Mouse (Mus musculus): ENCODE measurements around the gene Plxdc2. TPM values are rescaled to one million over a fixed set of nuclear protein-coding genes. Genes with fewer than 3 reads are reported as not detected.

The Plxdc2 gene
- polyA plus RNA-seq, 1 experiment from 2014 or later = 20.3 TPM

DNA sequence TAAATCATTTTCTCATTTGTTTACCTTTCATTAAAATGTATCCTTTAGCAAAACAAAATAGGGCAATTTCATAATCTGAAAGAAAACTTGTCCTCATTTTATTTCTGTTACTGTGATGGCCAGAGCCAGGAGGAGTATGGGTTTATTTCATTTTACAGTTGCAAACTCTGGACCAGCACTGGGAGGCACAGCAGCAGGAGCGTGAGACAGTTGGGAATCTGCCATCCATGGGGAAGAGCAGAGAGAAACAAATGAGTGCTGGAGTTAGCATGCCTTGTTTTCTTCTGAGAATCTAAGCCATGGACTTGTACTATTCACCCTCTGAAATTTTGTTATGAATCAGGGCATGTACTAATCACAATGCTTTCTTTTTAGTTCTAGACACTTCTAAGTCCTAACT is 328.4 kb downstream of the Plxdc2 start:
- no peak overlapping the region for H3K4me3 ChIP-seq
- H3K9me3 ChIP-seq = no peaks in the 10 kb centered on the region
- no peak overlapping the region for H3K9ac ChIP-seq
- no peak for ATAC-seq (ENCODE audit: extremely low read depth, insufficient number of reproducible peaks, low FRiP score, low TSS enrichment)
- H3K27ac ChIP-seq (replicated peaks) = no peak overlapping the region
- H3K27me3 ChIP-seq (replicated peaks) = no peaks in the 10 kb centered on the region
- H3K4me2 ChIP-seq = no peak overlapping the region
- no peaks in the 10 kb centered on the region for H3K36me3 ChIP-seq
- 70% methylated on average over 1 of the region's 1 CpGs for WGBS
- H3K4me1 ChIP-seq = no peaks in the 10 kb centered on the region

DNA sequence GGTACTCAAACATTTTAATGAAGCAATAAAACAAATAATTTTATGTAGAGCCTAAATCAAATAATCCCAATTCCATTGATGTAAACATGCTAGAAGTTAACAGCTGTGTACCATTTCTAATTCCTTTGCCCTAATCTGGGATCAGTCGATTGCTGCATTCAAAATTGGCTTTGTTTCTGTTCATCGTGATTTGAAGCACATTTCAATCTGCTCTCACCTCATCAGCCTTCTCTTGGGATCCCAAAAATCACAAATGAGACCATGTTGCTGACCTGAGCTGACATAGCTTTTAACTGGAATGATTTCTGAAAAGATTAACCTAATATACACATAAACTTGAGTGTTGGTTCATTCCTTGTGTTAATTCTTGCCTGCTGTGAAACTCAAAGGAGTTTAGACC is 340.3 kb downstream of the Plxdc2 start:
- no peak overlapping the region for H3K4me2 ChIP-seq
- no peaks in the 10 kb centered on the region for H3K27me3 ChIP-seq (replicated peaks)
- 49% methylated on average over 2 of the region's 2 CpGs for WGBS
- no peaks in the 10 kb centered on the region for H3K36me3 ChIP-seq
- no peak for ATAC-seq (ENCODE audit: extremely low read depth, insufficient number of reproducible peaks, low FRiP score, low TSS enrichment)
- H3K9ac ChIP-seq = no peak overlapping the region
- H3K4me1 ChIP-seq = no peaks in the 10 kb centered on the region
- H3K9me3 ChIP-seq = no peaks in the 10 kb centered on the region
- no peak overlapping the region for H3K27ac ChIP-seq (replicated peaks)
- H3K4me3 ChIP-seq = no peak overlapping the region

DNA sequence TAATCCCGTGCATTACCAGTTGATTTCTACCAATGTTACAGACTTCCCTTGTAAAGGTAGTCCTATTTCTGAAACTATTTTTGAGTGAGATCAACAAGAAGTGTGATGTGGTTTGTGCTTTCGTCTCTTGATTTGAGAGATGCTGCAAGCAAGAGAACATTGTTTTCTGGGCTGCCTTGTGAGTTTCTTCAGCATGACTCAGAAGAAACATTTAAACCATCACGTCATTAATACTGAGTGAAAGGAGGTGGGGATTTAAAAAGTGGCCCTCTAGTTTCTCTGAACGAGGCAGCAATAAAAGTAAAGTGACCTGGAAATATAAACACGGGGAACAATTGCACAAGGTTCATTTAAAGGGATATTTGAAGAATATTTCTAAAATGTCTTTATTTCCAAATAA is 341.1 kb downstream of the Plxdc2 start:
- H3K27me3 ChIP-seq (replicated peaks) = no peaks in the 10 kb centered on the region
- H3K9me3 ChIP-seq = no peaks in the 10 kb centered on the region
- no peak overlapping the region for H3K4me2 ChIP-seq
- H3K4me3 ChIP-seq = no peak overlapping the region
- no peaks in the 10 kb centered on the region for H3K4me1 ChIP-seq
- H3K36me3 ChIP-seq = no peaks in the 10 kb centered on the region
- WGBS = 62% methylated on average over 5 of the region's 5 CpGs
- no peak overlapping the region for H3K27ac ChIP-seq (replicated peaks)
- no peak for ATAC-seq (ENCODE audit: extremely low read depth, insufficient number of reproducible peaks, low FRiP score, low TSS enrichment)
- no peak overlapping the region for H3K9ac ChIP-seq

DNA sequence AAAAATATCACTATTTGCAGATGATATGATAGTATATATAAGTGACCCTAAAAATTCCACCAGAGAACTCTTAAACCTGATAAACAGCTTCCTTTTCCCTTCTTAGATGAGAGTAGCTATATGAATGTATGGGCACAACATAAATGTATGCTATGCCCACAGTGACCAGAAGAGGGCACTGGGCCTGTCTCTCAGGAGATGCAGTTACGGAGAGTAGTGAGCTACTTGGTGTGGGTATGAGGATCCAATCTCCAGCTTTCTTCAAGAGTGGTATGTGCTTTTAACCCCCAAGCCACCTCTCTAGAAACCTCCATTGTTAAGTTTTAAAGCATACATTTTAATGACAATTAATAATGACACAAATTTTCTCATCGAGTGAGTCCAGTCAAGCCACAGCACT is 350.1 kb downstream of the Plxdc2 start:
- no peak for ATAC-seq (ENCODE audit: extremely low read depth, insufficient number of reproducible peaks, low FRiP score, low TSS enrichment)
- Histone ChIP-seq H3K4me1 (no peaks in the 10 kb centered on the region), H3K4me2 (no peak overlapping the region), H3K27me3 (replicated peaks) (no peaks in the 10 kb centered on the region), H3K36me3 (no peaks in the 10 kb centered on the region), H3K9me3 (no peaks in the 10 kb centered on the region), H3K9ac (no peak overlapping the region), H3K27ac (replicated peaks) (no peak overlapping the region), H3K4me3 (no peak overlapping the region)
- 82% methylated on average over 2 of the region's 2 CpGs for WGBS

DNA sequence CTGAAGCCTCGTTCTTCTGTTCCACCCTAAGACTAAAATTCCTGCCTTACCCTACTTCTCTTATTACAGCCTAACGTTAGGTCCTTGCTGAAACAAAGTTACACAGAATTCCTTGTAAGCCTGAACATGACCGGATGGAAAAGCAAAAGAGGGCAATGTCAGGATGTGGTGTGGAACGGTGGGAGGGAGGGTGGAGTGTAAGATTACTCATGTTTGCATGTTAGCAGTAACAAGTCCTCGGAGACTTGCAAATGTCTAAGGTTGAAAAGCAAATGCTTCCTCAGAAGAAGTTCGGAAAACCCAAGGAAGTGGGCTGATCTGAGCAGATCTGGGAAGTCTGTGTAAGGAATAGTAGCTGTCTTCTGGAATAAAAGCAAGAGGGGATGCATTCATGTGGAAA is 353.8 kb downstream of the Plxdc2 start:
- Histone ChIP-seq H3K27ac (replicated peaks) (no peak overlapping the region), H3K9ac (no peak overlapping the region), H3K4me3 (no peak overlapping the region), H3K36me3 (no peaks in the 10 kb centered on the region), H3K4me2 (no peak overlapping the region), H3K9me3 (no peaks in the 10 kb centered on the region), H3K27me3 (replicated peaks) (no peaks in the 10 kb centered on the region), H3K4me1 (no peaks in the 10 kb centered on the region)
- ATAC-seq (ENCODE audit: extremely low read depth, insufficient number of reproducible peaks, low FRiP score, low TSS enrichment) = no peak
- 65% methylated on average over 6 of the region's 6 CpGs for WGBS

DNA sequence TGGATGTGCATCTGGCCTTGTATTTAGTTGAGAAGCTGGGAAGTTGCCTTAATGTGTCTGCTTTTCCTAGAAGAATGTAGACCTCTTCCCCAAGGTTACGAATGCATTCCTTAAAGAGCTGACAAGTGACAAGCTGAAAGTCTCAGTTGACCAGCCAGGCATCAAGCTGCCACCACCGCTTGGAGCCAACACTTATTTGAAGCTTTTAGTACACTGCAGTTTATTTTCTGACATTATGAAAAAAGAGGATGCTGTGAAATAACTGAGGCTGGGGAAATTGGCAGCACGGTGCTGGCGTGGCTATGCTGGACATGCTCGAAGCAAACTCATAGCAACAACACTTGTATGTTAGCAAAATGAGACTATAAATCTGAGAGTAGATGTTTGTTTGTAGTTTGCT is 374.9 kb downstream of the Plxdc2 start:
- Histone ChIP-seq H3K9me3 (no peaks in the 10 kb centered on the region), H3K27ac (replicated peaks) (no peak overlapping the region), H3K27me3 (replicated peaks) (no peaks in the 10 kb centered on the region), H3K36me3 (no peaks in the 10 kb centered on the region), H3K4me3 (no peak overlapping the region), H3K4me1 (peaks cover 4% of the 10 kb centered on the region; the same call in 1 of the 2 replicates), H3K4me2 (no peak overlapping the region), H3K9ac (no peak overlapping the region)
- ATAC-seq (ENCODE audit: extremely low read depth, insufficient number of reproducible peaks, low FRiP score, low TSS enrichment) = no peak
- 82% methylated on average over 5 of the region's 5 CpGs for WGBS

GRCm38 (mm10) chr2:16734381-16734780 is 378.3 kb downstream of the Plxdc2 start:
- Histone ChIP-seq H3K4me2 (no peak overlapping the region), H3K27me3 (replicated peaks) (no peaks in the 10 kb centered on the region), H3K9me3 (no peaks in the 10 kb centered on the region), H3K4me1 (peaks cover 13% of the 10 kb centered on the region), H3K36me3 (no peaks in the 10 kb centered on the region), H3K4me3 (no peak overlapping the region), H3K27ac (replicated peaks) (no peak overlapping the region), H3K9ac (no peak overlapping the region)
- WGBS = 45% methylated on average over 2 of the region's 2 CpGs
- no peak for ATAC-seq (ENCODE audit: extremely low read depth, insufficient number of reproducible peaks, low FRiP score, low TSS enrichment)

DNA sequence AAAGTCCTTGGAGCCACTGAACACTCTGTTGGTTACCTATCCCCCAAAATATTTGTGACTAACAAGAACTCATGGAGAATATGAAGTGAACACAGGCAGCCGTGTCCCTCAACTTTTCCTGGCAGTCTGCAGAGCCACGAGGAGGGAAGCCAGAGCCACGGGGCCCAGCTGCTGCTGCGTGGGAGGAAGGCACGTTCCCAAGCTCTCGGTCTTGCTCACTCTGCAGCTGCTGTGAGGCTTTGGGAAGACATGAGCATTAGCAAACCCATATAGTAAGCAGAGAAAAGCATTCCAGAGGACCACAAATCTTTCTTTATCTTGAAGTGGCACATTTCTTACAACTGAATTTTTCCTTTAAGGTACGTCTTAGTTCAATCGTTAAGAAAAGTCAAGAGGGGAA is 382.1 kb downstream of the Plxdc2 start:
- no peak overlapping the region for H3K9ac ChIP-seq
- H3K27ac ChIP-seq (replicated peaks) = peak overlapping the region; percentile 44
- H3K27me3 ChIP-seq (replicated peaks) = no peaks in the 10 kb centered on the region
- no peak for ATAC-seq (ENCODE audit: extremely low read depth, insufficient number of reproducible peaks, low FRiP score, low TSS enrichment)
- H3K9me3 ChIP-seq = no peaks in the 10 kb centered on the region
- H3K4me1 ChIP-seq = peaks cover 17% of the 10 kb centered on the region
- peak overlapping the region; percentile 41 for H3K4me2 ChIP-seq
- no peaks in the 10 kb centered on the region for H3K36me3 ChIP-seq
- WGBS = 25% methylated on average over 8 of the region's 8 CpGs
- H3K4me3 ChIP-seq = no peak overlapping the region

DNA sequence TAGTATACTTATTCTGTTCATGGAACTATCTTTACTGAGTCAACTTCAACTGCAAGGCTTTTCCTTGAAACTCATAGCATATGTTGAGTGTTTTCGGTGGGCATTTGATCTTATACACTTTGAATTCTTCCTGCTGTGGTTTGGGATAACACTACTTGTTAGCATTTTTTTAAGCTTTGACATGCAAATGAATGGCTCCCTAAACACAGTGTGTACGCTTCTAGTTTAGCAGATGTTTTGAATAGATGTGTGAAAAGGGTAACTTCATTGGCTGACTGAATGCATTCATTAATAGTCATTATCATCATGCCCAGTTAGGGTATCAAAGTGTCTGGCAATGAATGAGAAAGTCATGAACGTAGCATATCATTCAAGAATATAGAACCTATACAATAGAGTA is 385.7 kb downstream of the Plxdc2 start:
- Histone ChIP-seq H3K4me3 (no peak overlapping the region), H3K4me2 (no peak overlapping the region), H3K27me3 (replicated peaks) (no peaks in the 10 kb centered on the region), H3K9ac (no peak overlapping the region), H3K4me1 (peaks cover 20% of the 10 kb centered on the region), H3K27ac (replicated peaks) (no peak overlapping the region), H3K36me3 (no peaks in the 10 kb centered on the region), H3K9me3 (no peaks in the 10 kb centered on the region)
- 85% methylated on average over 3 of the region's 3 CpGs for WGBS
- ATAC-seq (ENCODE audit: extremely low read depth, insufficient number of reproducible peaks, low FRiP score, low TSS enrichment) = no peak

GRCm38 (mm10) chr2:16743568-16743967 is 387.5 kb downstream of the Plxdc2 start:
- no peak overlapping the region for H3K9ac ChIP-seq
- H3K27ac ChIP-seq (replicated peaks) = no peak overlapping the region; the same call in 1 of the 2 replicates
- no peak overlapping the region for H3K4me3 ChIP-seq
- WGBS = 22% methylated on average over 3 of the region's 3 CpGs
- no peak overlapping the region for H3K4me2 ChIP-seq
- H3K4me1 ChIP-seq = peaks cover 13% of the 10 kb centered on the region
- no peaks in the 10 kb centered on the region for H3K27me3 ChIP-seq (replicated peaks)
- H3K9me3 ChIP-seq = no peaks in the 10 kb centered on the region
- H3K36me3 ChIP-seq = no peaks in the 10 kb centered on the region
- ATAC-seq (ENCODE audit: extremely low read depth, insufficient number of reproducible peaks, low FRiP score, low TSS enrichment) = no peak

GRCm38 (mm10) chr2:16749302-16749909 is 393.3 kb downstream of the Plxdc2 start:
- Histone ChIP-seq H3K4me2 (no peak overlapping the region), H3K9ac (no peak overlapping the region), H3K27me3 (replicated peaks) (no peaks in the 10 kb centered on the region), H3K4me1 (no peaks in the 10 kb centered on the region), H3K27ac (replicated peaks) (no peak overlapping the region), H3K4me3 (no peak overlapping the region), H3K36me3 (no peaks in the 10 kb centered on the region), H3K9me3 (no peaks in the 10 kb centered on the region)
- 73% methylated on average over 4 of the region's 4 CpGs for WGBS
- no peak for ATAC-seq (ENCODE audit: extremely low read depth, insufficient number of reproducible peaks, low FRiP score, low TSS enrichment)

DNA sequence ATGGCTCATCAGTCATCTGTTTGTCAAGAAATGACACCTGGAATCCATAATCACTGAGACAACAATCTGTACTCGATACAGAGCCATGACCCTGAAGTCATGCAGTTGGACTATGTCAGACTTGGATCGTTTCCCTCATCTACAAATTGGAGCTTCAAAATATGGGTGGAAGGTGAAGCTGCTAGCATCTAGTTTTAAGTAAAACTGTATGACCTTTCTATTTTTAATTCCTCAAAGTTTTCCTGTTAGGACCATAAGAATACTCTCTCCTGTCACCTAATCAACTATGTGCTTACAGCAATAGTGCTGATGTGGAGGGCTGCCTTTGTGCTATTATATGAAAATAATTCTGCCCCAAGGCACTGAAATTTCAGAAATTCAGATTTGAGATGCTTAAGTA is 401.1 kb downstream of the Plxdc2 start:
- Histone ChIP-seq H3K36me3 (no peaks in the 10 kb centered on the region), H3K9me3 (no peaks in the 10 kb centered on the region), H3K4me1 (no peaks in the 10 kb centered on the region), H3K27ac (replicated peaks) (no peak overlapping the region), H3K9ac (no peak overlapping the region), H3K4me2 (no peak overlapping the region), H3K4me3 (no peak overlapping the region), H3K27me3 (replicated peaks) (no peaks in the 10 kb centered on the region)
- WGBS = 56% methylated on average over 2 of the region's 2 CpGs
- ATAC-seq (ENCODE audit: extremely low read depth, insufficient number of reproducible peaks, low FRiP score, low TSS enrichment) = no peak

Measured in heart, embryonic 13.5 days (tissue).